Mouse (Mus musculus): Measurements from ENCODE around the gene Fancc. TPM values are rescaled to one million over a fixed set of nuclear protein-coding genes. Genes with fewer than 3 reads are reported as not detected.
"Not testable (repeated sequence)": the region's sequence is repeated elsewhere in the genome, so short reads cannot be mapped to it uniquely, and the experiment has no call there.

Gene Fancc
- polyA plus RNA-seq, 1 experiment = 18.4 TPM

DNA sequence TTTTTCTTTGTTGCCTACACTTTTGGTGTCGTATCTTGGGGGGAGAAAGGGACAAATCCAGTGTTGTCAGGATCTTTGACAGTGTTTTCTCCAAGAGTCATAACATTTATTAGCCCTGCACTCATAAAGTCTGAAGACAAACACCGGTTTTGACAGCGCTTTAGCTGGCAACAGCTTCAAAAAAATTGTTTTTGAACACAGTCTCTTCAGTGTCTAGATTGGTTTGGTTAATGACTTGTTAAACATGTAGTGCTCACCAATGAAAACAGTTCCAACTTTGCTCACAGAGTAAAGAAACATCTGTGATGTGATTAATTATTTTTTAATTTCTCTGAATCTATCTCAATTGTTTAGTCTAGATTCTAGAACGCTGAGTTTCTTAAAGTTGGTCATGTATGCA is 137.7 kb downstream of the Fancc start:
- no peak overlapping the region for H3K27ac ChIP-seq (ENCODE audit: insufficient read depth, low read length)
- H3K4me1 ChIP-seq (ENCODE audit: control insufficient read depth, insufficient read depth, low read length) = no peaks in the 10 kb centered on the region
- DNase-seq = no peak
- no peaks in the 10 kb centered on the region for H3K27me3 ChIP-seq (ENCODE audit: control insufficient read depth, insufficient read depth, low read length)
- WGBS = 88% methylated on average over 4 of the region's 4 CpGs
- no peak overlapping the region for H3K4me3 ChIP-seq (replicated peaks; ENCODE audit: insufficient read depth, low read depth, low read length)
- TF ChIP-seq POLR2A (IDR thresholded peaks at IDR 0.05; ENCODE audit: borderline replicate concordance, insufficient read depth, low read length) (no peak), CTCF (IDR thresholded peaks at IDR 0.05; ENCODE audit: borderline replicate concordance, insufficient read depth, low read depth, low read length) (no peak)

- Histone ChIP-seq H3K27me3 (ENCODE audit: control insufficient read depth, insufficient read depth, low read length) (no peaks in the 10 kb centered on the region), H3K4me3 (replicated peaks; ENCODE audit: insufficient read depth, low read depth, low read length) (no peak overlapping the region), H3K27ac (ENCODE audit: insufficient read depth, low read length) (no peak overlapping the region), H3K4me1 (ENCODE audit: control insufficient read depth, insufficient read depth, low read length) (no peaks in the 10 kb centered on the region)
- DNase-seq = peak; percentile 39 to 55
- 38% methylated on average over 3 of the region's 3 CpGs for WGBS
- peak; percentile 52; the same call in 1 of the 2 replicates for TF ChIP-seq CTCF (IDR thresholded peaks at IDR 0.05; ENCODE audit: borderline replicate concordance, insufficient read depth, low read depth, low read length)
- TF ChIP-seq POLR2A (IDR thresholded peaks at IDR 0.05; ENCODE audit: borderline replicate concordance, insufficient read depth, low read length) = no peak
Measured at GRCm38 (mm10) chr13:63356558-63356957, 140.5 kb downstream of the Fancc start.

- Histone ChIP-seq H3K27me3 (ENCODE audit: control insufficient read depth, insufficient read depth, low read length) (no peaks in the 10 kb centered on the region), H3K4me1 (ENCODE audit: control insufficient read depth, insufficient read depth, low read length) (no peaks in the 10 kb centered on the region), H3K4me3 (replicated peaks; ENCODE audit: insufficient read depth, low read depth, low read length) (no peak overlapping the region), H3K27ac (ENCODE audit: insufficient read depth, low read length) (no peak overlapping the region)
- WGBS = 94% methylated on average over 4 of the region's 4 CpGs
- DNase-seq = no peak
- TF ChIP-seq CTCF (IDR thresholded peaks at IDR 0.05; ENCODE audit: borderline replicate concordance, insufficient read depth, low read depth, low read length) = no peak
- TF ChIP-seq POLR2A (IDR thresholded peaks at IDR 0.05; ENCODE audit: borderline replicate concordance, insufficient read depth, low read length) = no peak
Measured at GRCm38 (mm10) chr13:63356101-63356500, 141.0 kb downstream of the Fancc start.

DNA sequence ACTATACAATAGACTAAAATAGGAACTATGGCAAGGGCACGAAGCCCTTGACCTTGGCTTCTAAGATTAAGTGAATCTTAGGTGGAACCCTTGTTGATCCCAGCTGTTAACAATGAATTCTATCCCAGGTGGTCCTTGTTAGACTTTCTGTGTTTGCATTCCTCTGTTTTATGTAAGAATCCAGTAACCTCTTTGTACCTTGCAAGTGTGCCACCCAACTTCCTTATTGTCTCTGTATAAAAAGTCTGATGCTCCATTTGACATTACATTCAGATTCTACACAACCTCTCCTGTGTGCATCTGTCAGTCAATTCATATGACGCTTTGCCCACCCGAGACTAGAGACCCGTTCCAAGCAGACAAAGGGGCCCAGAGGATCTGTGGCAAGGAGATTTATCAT is 143.8 kb downstream of the Fancc start:
- 85% methylated on average over 4 of the region's 4 CpGs for WGBS
- H3K4me1 ChIP-seq (ENCODE audit: control insufficient read depth, insufficient read depth, low read length); H3K27ac ChIP-seq (ENCODE audit: insufficient read depth, low read length); H3K27me3 ChIP-seq (ENCODE audit: control insufficient read depth, insufficient read depth, low read length); H3K4me3 ChIP-seq (replicated peaks; ENCODE audit: insufficient read depth, low read depth, low read length); DNase-seq: not testable (repeated sequence)

GRCm38 (mm10) chr13:63350076-63350475 is 147.0 kb downstream of the Fancc start:
- no peak for DNase-seq
- Histone ChIP-seq H3K27ac (ENCODE audit: insufficient read depth, low read length) (no peak overlapping the region), H3K27me3 (ENCODE audit: control insufficient read depth, insufficient read depth, low read length) (no peaks in the 10 kb centered on the region), H3K4me1 (ENCODE audit: control insufficient read depth, insufficient read depth, low read length) (no peaks in the 10 kb centered on the region), H3K4me3 (replicated peaks; ENCODE audit: insufficient read depth, low read depth, low read length) (no peak overlapping the region)
- WGBS = 80% methylated on average over 4 of the region's 4 CpGs
- TF ChIP-seq POLR2A (IDR thresholded peaks at IDR 0.05; ENCODE audit: borderline replicate concordance, insufficient read depth, low read length) = no peak
- TF ChIP-seq CTCF (IDR thresholded peaks at IDR 0.05; ENCODE audit: borderline replicate concordance, insufficient read depth, low read depth, low read length) = no peak

DNA sequence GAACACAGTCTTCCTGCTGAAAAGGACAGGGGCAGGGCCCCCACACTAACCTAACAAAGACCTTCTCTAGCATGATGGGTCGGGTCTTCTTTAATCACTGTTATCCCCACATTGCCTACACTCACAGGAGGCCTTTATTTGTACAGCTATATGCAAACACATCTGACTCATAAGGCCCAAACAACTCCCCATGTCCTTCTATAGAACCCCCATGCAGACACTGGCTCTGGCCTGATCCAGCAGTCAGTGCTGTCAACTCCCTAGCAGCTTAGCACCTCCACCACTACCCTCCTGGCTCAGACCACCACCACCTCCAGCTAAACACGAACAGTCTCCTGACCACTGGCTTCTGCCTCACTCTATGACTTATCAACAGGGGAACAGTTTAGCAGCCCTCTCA is 149.4 kb downstream of the Fancc start:
- no peak for DNase-seq
- Histone ChIP-seq H3K27me3 (ENCODE audit: control insufficient read depth, insufficient read depth, low read length) (no peaks in the 10 kb centered on the region), H3K4me3 (replicated peaks; ENCODE audit: insufficient read depth, low read depth, low read length) (no peak overlapping the region), H3K27ac (ENCODE audit: insufficient read depth, low read length) (no peak overlapping the region), H3K4me1 (ENCODE audit: control insufficient read depth, insufficient read depth, low read length) (no peaks in the 10 kb centered on the region)
- WGBS = 84% methylated on average over 2 of the region's 2 CpGs
- no peak for TF ChIP-seq CTCF (IDR thresholded peaks at IDR 0.05; ENCODE audit: borderline replicate concordance, insufficient read depth, low read depth, low read length)
- no peak for TF ChIP-seq POLR2A (IDR thresholded peaks at IDR 0.05; ENCODE audit: borderline replicate concordance, insufficient read depth, low read length)

GRCm38 (mm10) chr13:63345476-63346225 is 151.4 kb downstream of the Fancc start:
- TF ChIP-seq CTCF (IDR thresholded peaks at IDR 0.05; ENCODE audit: borderline replicate concordance, insufficient read depth, low read depth, low read length) (no peak), POLR2A (IDR thresholded peaks at IDR 0.05; ENCODE audit: borderline replicate concordance, insufficient read depth, low read length) (no peak)
- H3K27me3 ChIP-seq (ENCODE audit: control insufficient read depth, insufficient read depth, low read length) = no peaks in the 10 kb centered on the region
- H3K4me3 ChIP-seq (replicated peaks; ENCODE audit: insufficient read depth, low read depth, low read length) = no peak overlapping the region
- no peak overlapping the region for H3K27ac ChIP-seq (ENCODE audit: insufficient read depth, low read length)
- no peaks in the 10 kb centered on the region for H3K4me1 ChIP-seq (ENCODE audit: control insufficient read depth, insufficient read depth, low read length)
- no peak for DNase-seq
- 70% methylated on average over 5 of the region's 5 CpGs for WGBS

DNA sequence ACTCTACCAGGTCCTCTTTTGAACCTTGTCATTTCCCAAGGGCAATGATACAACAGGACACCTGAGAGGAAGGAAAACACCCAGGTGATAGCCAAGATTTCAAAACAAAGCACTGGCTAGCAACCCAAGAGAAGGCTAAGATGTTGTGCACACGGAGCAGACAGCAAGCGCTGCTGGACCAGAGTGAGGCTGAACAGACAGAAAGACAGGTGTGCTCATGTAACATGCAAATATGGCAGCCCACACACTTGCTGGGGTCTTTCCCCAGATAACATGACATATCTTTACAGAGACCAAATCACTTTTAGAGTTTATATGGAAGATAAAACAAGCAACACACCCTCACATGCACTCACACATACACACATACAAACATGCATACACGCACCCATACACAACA is 152.6 kb downstream of the Fancc start:
- H3K27me3 ChIP-seq (ENCODE audit: control insufficient read depth, insufficient read depth, low read length) = no peaks in the 10 kb centered on the region
- no peak for TF ChIP-seq CTCF (IDR thresholded peaks at IDR 0.05; ENCODE audit: borderline replicate concordance, insufficient read depth, low read depth, low read length)
- no peak for TF ChIP-seq POLR2A (IDR thresholded peaks at IDR 0.05; ENCODE audit: borderline replicate concordance, insufficient read depth, low read length)
- no peak overlapping the region for H3K4me3 ChIP-seq (replicated peaks; ENCODE audit: insufficient read depth, low read depth, low read length)
- WGBS = 98% methylated on average over 3 of the region's 3 CpGs
- H3K4me1 ChIP-seq (ENCODE audit: control insufficient read depth, insufficient read depth, low read length) = no peaks in the 10 kb centered on the region
- DNase-seq = no peak
- no peak overlapping the region for H3K27ac ChIP-seq (ENCODE audit: insufficient read depth, low read length)
